Mouse (Mus musculus) neural tube, embryonic 14.5 days (tissue): ENCODE measurements at regions not wholly inside any gene's neighbourhood (a gene's known extent, or its start where the extent isn't known, plus 50 kb on each side); places are given as distances from the start of the nearest gene placed in this dataset.
A peak's percentile ranks its signal among the peaks of the same experiment; 100 is the strongest.

Experiments used
- ATAC-seq: fragments of 200-750 bp; cut with Nextera tagmentation; 2 replicates; pipeline ENCODE4 v1.8.0; 2017; ENCODE audit warnings: low read depth, mild to moderate bottlenecking, moderate TSS enrichment, moderate library complexity
- H3K27ac ChIP-seq: fragments of 300-500 bp; sonication (generic); 2 replicates; pipeline ENCODE4 v1.5.1; 2014; ENCODE audit warnings: low read depth, mild to moderate bottlenecking, control low read depth, low read length, moderate library complexity, mixed read lengths
- H3K27me3 ChIP-seq: fragments of 300-500 bp; sonication (generic); 2 replicates; pipeline ENCODE4 v1.6.1; 2014; ENCODE audit warnings: low read length; ENCODE audit not compliant: control insufficient read depth, insufficient read depth
- H3K36me3 ChIP-seq: fragments of 300-500 bp; sonication (generic); 2 replicates; pipeline ENCODE4 v1.6.1; 2014; ENCODE audit warnings: low read length, mixed read lengths; ENCODE audit not compliant: control insufficient read depth, insufficient read depth
- H3K4me1 ChIP-seq: fragments of 300-500 bp; sonication (generic); 2 replicates; pipeline ENCODE4 v1.6.1; 2014; ENCODE audit warnings: low read length; ENCODE audit not compliant: control insufficient read depth, insufficient read depth
- H3K4me2 ChIP-seq: fragments of 300-500 bp; sonication (generic); 2 replicates; pipeline ENCODE4 v1.6.1; 2014; ENCODE audit warnings: mild to moderate bottlenecking, low read depth, low read length, control low read depth
- H3K4me3 ChIP-seq: fragments of 300-500 bp; sonication (generic); 2 replicates; pipeline ENCODE4 v1.5.1; 2014; ENCODE audit warnings: low read depth, low read length, control low read depth, mixed read lengths
- H3K9ac ChIP-seq: fragments of 300-500 bp; sonication (generic); replicated peaks from 2 replicates; pipeline ENCODE4 v1.6.1; 2014; ENCODE audit warnings: low read depth, mild to moderate bottlenecking, control low read depth, low read length, mixed read lengths
- H3K9me3 ChIP-seq: fragments of 300-500 bp; sonication (generic); 2 replicates; pipeline ENCODE4 v1.6.1; 2016; ENCODE audit warnings: low read length; ENCODE audit not compliant: control insufficient read depth
- WGBS: fragments of 180-500 bp; shearing (Covaris S2); extraction: QIAGEN DNeasy Blood & Tissue Kit; methylation state at CpG from one replicate; pipeline ENCODE4 v1.1.7; 2014; 5-methylcytosine and 5-hydroxymethylcytosine counted together

DNA sequence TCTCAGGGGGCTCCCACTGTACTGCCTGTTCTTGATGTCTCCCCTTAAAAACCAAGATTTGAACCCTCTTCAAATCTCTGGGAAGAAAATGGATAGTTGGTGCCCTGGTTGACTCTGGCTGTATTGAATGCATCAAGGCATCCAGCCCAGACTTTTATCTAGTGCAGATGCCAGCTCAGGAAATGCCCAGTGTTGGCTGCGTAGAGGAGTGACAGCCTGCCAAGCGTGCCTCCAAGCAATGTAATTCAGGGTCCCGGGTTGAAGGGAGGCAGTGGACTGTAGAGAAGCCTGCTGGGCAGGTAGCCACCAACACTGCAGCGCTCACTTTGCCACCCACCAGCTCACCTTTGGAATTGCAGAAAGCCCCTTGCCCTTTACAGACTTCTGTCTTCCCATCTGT is 146.4 kb downstream of the Opa1 start:
- no peak overlapping the region for H3K9ac ChIP-seq
- peaks cover 53% of the 10 kb centered on the region for H3K27me3 ChIP-seq
- 26% methylated on average over 4 of the region's 4 CpGs for WGBS
- no peak overlapping the region for H3K27ac ChIP-seq
- H3K9me3 ChIP-seq = no peaks in the 10 kb centered on the region
- H3K4me3 ChIP-seq = no peak overlapping the region
- peak; percentile 45; the same call in 1 of the 2 replicates for ATAC-seq
- H3K4me1 ChIP-seq = peaks cover 3% of the 10 kb centered on the region; the same call in 1 of the 2 replicates
- no peak overlapping the region for H3K4me2 ChIP-seq
- no peaks in the 10 kb centered on the region for H3K36me3 ChIP-seq

GRCm38 (mm10) chr16:29727397-29727796 is 148.3 kb downstream of the Opa1 start:
- ATAC-seq = no peak
- Histone ChIP-seq H3K27me3 (peaks cover 54% of the 10 kb centered on the region), H3K27ac (no peak overlapping the region), H3K9ac (no peak overlapping the region), H3K36me3 (no peaks in the 10 kb centered on the region), H3K9me3 (no peaks in the 10 kb centered on the region), H3K4me3 (no peak overlapping the region), H3K4me1 (0 out of 2 replicates have a peak, but pooled peaks cover 3% of the 10 kb centered on the region), H3K4me2 (no peak overlapping the region)
- 82% methylated on average over 7 of the region's 7 CpGs for WGBS

DNA sequence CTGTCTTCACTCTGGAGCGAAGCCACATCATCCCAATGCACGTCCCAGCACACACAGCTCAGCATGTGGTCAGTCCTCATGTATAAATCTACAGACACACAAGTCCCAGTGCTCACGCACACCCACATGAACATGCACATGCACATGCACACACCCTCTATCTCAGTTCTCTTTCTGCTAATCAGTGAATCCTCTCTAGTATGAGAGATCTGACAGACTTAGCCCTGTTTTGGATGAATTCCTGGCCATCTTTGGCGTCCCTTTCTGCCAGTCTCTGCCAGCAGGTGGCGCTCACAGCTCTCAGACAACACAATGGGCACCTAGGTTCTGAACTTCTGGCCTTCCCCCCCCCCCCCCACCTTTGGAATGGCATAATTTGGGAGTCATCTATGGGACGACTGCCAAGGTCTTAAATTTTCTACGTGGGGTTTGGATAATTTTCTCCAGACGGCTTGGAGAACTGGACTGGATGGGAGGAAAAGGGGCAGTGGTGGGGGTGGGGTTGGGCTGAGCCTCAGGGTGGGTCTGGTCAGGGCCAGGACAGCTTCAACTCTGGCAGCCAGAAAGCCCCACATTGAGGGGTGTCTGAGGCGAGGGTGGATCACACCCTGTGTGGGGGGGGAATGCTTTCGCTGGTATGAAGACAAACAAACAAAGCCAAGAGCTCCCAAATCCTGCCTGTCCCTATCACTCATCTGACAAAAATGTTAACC is 149.8 kb downstream of the Opa1 start:
- ATAC-seq = peak; percentile 43; the same call in 1 of the 2 replicates
- 12% methylated on average over 10 of the region's 10 CpGs for WGBS

DNA sequence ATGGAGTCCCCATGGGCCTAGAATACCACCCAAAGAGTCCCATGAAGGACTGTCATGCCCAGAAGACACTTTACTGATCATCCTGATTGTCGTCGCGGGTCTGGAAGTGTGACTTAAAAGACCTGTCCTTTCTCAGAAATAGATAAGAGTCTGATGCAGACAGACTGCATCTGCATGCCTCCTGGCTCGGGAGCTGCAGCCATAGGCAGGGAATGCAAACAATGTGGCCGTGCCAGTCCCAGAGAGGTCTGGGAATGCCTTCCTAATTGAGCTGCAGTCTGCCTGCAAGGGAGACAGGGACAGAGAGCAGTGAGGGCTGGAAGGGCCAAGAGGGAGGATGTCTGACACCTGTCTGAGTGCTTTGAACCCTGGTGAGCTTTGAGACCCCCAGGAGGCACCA is 150.9 kb downstream of the Opa1 start:
- Histone ChIP-seq H3K27me3 (peaks cover 50% of the 10 kb centered on the region), H3K27ac (no peak overlapping the region), H3K9me3 (no peaks in the 10 kb centered on the region), H3K4me2 (no peak overlapping the region), H3K4me1 (peaks cover 13% of the 10 kb centered on the region), H3K9ac (no peak overlapping the region), H3K4me3 (no peak overlapping the region), H3K36me3 (no peaks in the 10 kb centered on the region)
- WGBS = 28% methylated on average over 5 of the region's 5 CpGs
- ATAC-seq = no peak

More for the DNA sequence above, 149.8 kb downstream of the Opa1 start:
- H3K4me3 ChIP-seq = no peak overlapping the region
- no peak overlapping the region for H3K4me2 ChIP-seq
- H3K36me3 ChIP-seq = no peaks in the 10 kb centered on the region
- 0 out of 2 replicates have a peak, but pooled peaks cover 3% of the 10 kb centered on the region for H3K4me1 ChIP-seq
- H3K27ac ChIP-seq = no peak overlapping the region
- H3K9ac ChIP-seq = no peak overlapping the region
- peaks cover 50% of the 10 kb centered on the region for H3K27me3 ChIP-seq
- no peaks in the 10 kb centered on the region for H3K9me3 ChIP-seq

DNA sequence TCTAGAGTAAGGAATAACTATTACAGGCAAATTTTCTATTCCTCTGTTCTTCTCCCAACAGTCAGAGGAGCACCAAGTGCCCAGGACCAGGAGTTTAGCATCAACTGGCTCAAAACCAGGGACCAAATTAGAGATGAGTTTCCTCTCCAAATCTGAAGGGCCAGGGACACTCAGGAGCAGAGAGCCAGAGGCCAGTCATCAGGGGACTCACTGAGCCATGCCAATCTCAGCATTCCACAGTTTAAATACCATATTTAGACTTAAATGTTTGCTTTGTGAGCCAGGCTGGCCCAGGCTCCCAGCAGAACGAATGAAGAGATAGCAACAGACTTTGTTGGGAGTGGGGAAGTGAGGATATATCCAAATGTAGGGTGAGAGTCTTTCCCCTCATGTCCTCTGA is 153.8 kb downstream of the Opa1 start:
- ATAC-seq = no peak
- Histone ChIP-seq H3K36me3 (no peaks in the 10 kb centered on the region), H3K4me1 (peaks cover 19% of the 10 kb centered on the region), H3K4me3 (no peak overlapping the region), H3K9ac (no peak overlapping the region), H3K4me2 (no peak overlapping the region), H3K27me3 (peaks cover 39% of the 10 kb centered on the region), H3K27ac (no peak overlapping the region), H3K9me3 (no peaks in the 10 kb centered on the region)
- 72% methylated on average over 1 of the region's 1 CpGs for WGBS

GRCm38 (mm10) chr16:29733847-29734246 is 154.7 kb downstream of the Opa1 start:
- H3K27ac ChIP-seq = no peak overlapping the region
- H3K27me3 ChIP-seq = peaks cover 37% of the 10 kb centered on the region
- H3K4me2 ChIP-seq = no peak overlapping the region
- H3K4me3 ChIP-seq = no peak overlapping the region
- H3K4me1 ChIP-seq = peaks cover 19% of the 10 kb centered on the region
- ATAC-seq = no peak
- 78% methylated on average over 10 of the region's 10 CpGs for WGBS
- no peak overlapping the region for H3K9ac ChIP-seq
- no peaks in the 10 kb centered on the region for H3K9me3 ChIP-seq
- H3K36me3 ChIP-seq = no peaks in the 10 kb centered on the region

DNA sequence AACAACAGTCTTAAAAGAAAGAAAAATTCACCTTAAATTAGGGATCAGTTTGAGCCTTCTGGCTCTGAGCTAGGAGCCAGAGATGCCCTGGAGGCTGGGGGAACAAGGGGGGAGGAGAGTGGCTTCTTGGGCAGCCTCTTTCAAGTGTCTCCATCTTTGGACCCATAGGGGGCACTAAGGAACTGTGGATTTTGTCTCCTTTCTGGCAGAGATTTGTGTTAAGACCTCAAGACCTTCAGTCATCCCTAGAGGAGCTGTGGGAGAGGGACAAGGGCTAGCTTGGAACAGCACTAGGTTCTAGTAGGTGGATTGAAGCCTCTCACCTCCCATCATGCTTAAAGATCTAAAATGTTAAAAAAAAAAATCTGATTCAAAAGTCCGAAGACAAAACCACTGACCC is 155.2 kb downstream of the Opa1 start:
- peaks cover 37% of the 10 kb centered on the region for H3K27me3 ChIP-seq
- H3K4me2 ChIP-seq = 0 out of 2 replicates have a peak overlapping the region, but pooled peaks have one; percentile 24
- H3K4me3 ChIP-seq = no peak overlapping the region
- H3K9me3 ChIP-seq = no peaks in the 10 kb centered on the region
- no peak overlapping the region for H3K9ac ChIP-seq
- ATAC-seq = peak; percentile 68
- 15% methylated on average over 1 of the region's 1 CpGs for WGBS
- H3K36me3 ChIP-seq = no peaks in the 10 kb centered on the region
- H3K4me1 ChIP-seq = peaks cover 17% of the 10 kb centered on the region
- H3K27ac ChIP-seq = no peak overlapping the region

- peak; percentile 82 for ATAC-seq
- Histone ChIP-seq H3K27ac (peak overlapping the region; percentile 16; the same call in 1 of the 2 replicates), H3K4me1 (peaks cover 17% of the 10 kb centered on the region), H3K4me2 (peak overlapping the region; percentile 24; the same call in 1 of the 2 replicates), H3K9ac (no peak overlapping the region), H3K4me3 (no peak overlapping the region), H3K36me3 (no peaks in the 10 kb centered on the region), H3K27me3 (peaks cover 34% of the 10 kb centered on the region), H3K9me3 (no peaks in the 10 kb centered on the region)
- WGBS = 5% methylated on average over 11 of the region's 12 CpGs
Measured at GRCm38 (mm10) chr16:29734738-29735250, 155.7 kb downstream of the Opa1 start.

DNA sequence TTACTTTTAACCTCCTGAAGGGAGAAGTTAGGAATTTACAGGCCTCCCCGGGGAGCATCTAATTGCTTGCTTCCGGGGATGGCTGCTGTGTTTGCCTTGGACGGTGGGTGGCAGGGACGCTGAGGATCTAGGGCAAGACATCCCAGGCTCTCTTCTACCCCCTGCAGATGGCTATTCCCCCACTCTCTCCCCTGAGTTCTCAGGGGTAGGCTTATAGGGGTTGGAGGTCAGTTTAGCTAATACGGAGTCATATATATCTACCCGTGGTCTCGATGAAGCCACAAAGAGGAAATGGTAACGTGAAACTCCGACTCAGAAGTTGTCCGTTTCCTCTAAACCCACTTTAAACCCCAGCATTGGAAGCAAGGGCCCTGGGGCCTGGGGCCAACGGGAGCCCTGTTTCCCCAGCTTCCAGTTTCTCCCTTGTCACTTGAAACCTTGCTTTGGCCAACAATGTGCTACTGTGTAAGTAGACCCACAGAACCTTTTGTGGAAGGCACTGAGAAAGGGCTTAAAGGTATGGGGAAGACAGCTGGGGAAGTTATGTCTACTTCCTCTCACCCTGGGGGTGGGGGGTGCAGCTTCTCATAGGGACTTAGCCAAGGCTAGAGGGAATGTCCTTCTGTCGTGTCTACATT is 156.4 kb downstream of the Opa1 start:
- H3K9me3 ChIP-seq = no peaks in the 10 kb centered on the region
- H3K9ac ChIP-seq = no peak overlapping the region
- H3K36me3 ChIP-seq = no peaks in the 10 kb centered on the region
- 14% methylated on average over 12 of the region's 12 CpGs for WGBS
- H3K27me3 ChIP-seq = peaks cover 27% of the 10 kb centered on the region
- ATAC-seq = peak; percentile 58; the same call in 1 of the 2 replicates
- H3K4me3 ChIP-seq = no peak overlapping the region
- H3K4me1 ChIP-seq = peaks cover 17% of the 10 kb centered on the region
- H3K4me2 ChIP-seq = peak overlapping the region; percentile 11; the same call in 1 of the 2 replicates
- no peak overlapping the region for H3K27ac ChIP-seq
